Mouse (Mus musculus): ENCODE data around the gene Glis2.

GRCm38 (mm10) chr16:4661605-4662004, 67.1 kb downstream of the Glis2 start:
- TF ChIP-seq CTCF (IDR thresholded peaks at IDR 0.05; ENCODE audit: control insufficient read depth, insufficient read depth, low read length), result no peak
- TF ChIP-seq POLR2A (IDR thresholded peaks at IDR 0.05; ENCODE audit: borderline replicate concordance, control insufficient read depth, low read depth, low read length), result no peak

Data from bone marrow, adult 2 months (tissue).